Mouse (Mus musculus): ENCODE data around the gene Kcnh7.

DNA sequence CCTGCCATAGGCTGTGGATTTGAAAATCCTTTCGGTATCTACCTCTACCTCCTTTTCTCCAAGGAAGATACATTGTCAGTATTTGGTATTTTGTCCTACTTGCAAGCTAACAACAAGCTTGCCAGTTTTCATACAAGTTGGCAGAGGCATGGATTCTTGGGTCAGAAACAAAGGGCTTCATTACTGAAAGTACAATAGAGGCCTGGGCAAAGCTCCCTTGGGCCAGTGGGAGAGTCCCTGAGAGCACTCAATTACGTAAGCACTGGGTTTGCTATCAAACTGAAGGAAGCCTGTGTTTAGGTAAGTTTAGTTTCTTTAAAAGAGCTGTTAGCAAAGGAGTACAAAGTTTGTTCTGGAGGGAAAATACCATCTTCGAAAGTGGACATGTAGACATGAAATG is 521.5 kb downstream of the Kcnh7 start:
- TF ChIP-seq POLR2A (IDR thresholded peaks at IDR 0.05; ENCODE audit: borderline replicate concordance, control insufficient read depth, low read depth, low read length) (no peak), CTCF (IDR thresholded peaks at IDR 0.05; ENCODE audit: control insufficient read depth, insufficient read depth, low read length) (no peak)

Data from bone marrow, adult 2 months (tissue).